Mouse (Mus musculus) 3134 (cell line): Measurements from ENCODE around the gene Cd101.
A peak's percentile ranks its signal among the peaks of the same experiment; 100 is the strongest.

ENCODE experiments used
- DNase-seq: peaks from one replicate; pipeline ENCODE4 v3.0.0-alpha.2; 2011; ENCODE audit warnings: low spot score; ENCODE audit not compliant: insufficient read length; ENCODE audit errors: extremely low read depth

Gene Cd101

DNA sequence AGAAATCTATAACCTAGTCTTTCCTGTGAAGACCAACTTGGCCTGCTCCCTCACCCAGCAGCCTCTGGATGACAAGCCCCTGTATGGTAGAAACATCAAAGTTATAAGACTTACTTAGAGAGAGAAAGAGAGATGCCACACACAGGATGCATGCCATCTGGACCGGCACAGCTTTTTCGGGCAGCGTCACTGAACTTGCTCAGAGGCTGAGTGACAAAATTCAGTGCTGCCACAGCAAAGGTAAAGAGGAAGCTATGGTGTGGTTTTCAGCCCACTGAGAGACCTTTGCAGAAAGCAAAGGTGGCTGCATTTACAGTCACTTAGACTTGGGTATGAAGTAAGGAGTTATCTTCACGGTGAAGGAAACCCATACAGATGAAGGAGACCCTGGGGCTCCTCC is at the start of gene Cd101:
Gene Cd101 (minus strand): TSS at position 218 of the 400 bp plus-strand sequence.
- DNase-seq, result no peak

DNA sequence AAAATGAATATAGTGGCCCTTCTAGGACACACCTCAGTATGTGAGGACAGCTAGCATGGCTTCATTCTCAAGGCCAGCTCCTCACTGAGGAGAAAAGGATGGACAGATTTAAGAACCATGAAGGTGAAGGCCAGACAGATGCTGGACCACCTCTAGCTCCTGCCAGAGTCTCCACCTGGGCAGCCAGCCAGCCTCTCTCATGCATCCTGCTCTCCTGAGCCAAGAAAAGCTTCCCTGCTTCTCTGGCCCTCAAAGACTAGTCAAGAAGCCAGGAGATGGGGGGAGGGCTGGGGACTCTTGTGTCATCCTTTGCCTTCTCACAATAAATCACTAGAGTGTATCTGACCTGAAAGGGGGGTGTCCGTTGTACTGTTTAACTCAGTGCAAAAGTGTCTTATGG is 49.0 kb upstream of the Cd101 start:
- no peak for DNase-seq

DNA sequence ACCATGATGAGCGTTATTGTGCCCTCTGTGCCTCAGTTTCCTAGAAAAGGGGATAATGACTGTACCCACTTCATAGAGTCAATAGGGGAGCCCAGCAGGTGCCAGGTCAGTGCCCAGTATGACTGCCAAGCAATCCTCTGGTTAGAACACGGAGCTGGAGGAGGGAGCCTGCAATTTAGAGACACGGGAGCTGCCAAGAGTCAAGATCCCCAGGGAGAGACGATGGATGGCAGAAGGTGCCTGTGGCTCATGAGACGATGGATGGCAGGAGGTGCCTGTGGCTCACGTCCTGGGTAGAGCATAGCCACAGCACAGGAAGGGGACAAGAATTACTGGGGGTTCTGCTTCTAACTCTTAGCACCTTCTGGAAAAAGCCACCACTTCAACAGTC is 48.3 kb upstream of the Cd101 start:
- DNase-seq, result no peak

DNA sequence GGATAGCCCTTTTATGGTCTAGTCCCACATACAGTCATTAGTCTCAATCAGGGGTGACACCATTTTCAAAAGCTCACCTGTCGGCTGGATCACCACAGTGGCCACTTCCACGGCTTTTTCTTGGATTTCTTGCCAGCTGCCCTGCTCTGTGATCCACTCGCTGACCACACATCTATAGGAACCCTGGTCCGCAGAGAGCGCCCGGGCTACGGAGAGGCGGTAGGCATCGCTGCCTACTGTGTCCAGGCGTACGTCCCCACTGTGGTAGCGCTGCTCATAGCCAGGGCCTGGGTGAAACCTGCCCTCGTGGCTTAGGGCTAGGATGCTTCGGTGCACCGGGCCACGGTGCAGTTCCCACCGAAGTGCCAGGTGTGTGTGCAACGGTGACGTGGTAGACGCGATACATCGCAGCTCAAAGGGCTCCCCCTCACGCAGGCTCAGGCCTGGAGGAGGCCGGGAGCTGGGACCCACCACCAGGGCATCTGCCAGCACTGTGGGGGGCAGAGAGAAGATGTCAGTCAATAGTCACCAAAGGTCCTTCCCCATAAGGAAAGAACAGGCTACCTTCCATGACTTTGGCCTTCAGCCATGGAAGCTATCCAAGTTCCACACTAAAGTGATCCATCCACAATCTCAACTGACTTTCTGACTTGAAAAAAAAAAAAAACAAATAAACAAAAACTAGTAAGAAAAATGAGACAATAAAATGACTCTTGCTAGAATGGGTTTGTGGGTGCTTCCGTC is 47.8 kb upstream of the Cd101 start:
- DNase-seq, result no peak

DNA sequence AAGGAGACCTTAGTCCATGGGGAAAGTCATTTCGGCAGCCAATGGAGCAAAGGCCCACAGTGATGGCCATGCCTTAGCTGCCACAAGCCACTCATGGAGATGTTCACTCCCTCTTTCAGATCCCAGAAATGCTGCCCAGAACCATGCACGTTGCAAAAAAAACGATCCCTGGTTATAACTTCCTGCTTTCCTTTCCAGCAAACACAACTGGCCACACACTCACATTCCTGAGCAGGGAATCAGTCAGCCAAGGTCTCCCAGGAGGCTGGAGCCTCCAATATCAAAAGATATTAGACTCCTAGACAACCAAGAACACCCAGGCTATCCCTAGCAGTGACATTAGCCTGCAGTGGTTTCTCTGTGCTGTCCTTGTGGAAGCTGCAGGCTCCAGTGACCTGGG is 46.5 kb upstream of the Cd101 start:
- no peak for DNase-seq

DNA sequence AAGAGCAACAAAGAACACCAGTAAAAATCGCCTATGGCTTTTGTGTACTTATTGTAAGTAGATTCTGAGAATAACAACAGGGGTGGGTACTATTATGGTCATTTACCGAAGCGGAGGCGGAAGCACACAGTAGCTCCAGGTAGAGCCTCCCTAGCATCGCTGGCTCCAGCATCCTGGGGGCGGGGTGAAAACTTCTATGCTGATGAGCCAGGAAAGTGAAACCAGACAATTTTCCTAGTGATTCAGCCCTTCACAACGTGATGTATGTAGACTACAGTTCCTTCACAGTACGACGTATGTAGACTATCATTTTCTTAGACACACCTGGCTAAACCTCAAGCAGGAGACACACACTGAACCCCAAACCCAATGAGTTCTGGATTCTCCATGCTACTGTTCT is 44.0 kb upstream of the Cd101 start:
- DNase-seq, result no peak

DNA sequence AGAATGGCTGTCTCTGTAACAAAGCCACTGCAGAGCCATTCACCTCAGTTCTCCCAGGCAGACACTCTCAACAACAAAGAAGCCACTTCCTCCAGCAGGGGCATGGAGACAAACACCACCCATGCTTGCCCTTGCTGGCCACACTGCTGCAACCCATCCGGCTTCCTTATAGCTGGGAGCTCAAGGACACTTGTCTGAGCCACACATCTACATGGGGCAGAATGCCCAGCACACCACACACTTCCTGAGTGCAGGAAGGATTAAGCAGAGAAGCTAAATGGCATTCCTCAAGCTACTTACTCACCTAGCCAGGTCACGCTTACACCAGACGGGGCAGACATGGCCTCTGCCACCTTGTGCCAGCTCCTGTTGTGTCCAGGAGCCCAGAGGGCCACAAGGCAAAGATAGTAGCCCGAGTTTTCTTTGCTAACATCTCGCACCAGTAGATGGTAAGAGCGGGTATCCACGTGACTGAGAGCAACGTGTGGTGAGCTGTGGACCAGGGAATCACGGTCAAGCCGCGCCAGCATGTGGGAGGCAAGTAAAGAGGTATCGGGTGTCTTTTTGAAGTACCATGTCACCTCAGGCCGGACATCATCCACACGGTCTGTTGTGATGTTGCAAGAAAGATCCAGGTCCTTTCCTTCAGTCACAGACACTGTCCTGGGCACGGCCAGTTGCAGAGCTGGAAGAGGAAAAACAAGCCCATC is 43.3 kb upstream of the Cd101 start:
- DNase-seq, result no peak

DNA sequence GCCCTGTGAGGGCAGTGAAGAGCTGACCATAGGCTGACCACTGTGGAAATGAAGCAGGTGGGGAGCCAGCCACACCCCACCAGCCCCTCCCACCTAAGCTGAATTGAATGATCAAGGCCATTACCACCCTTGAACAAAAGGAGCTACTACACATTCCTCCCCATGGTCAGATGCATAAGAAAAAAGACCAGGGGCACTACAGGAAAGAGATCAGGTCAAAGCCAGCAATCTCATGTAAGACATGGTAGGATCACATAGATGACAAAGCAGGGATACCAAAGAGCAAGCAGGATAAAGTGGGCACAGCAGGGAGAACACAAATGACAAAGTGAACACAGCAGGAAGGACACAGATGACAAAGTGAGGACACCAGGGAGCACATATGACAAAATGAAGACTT is 42.2 kb upstream of the Cd101 start:
- no peak for DNase-seq

DNA sequence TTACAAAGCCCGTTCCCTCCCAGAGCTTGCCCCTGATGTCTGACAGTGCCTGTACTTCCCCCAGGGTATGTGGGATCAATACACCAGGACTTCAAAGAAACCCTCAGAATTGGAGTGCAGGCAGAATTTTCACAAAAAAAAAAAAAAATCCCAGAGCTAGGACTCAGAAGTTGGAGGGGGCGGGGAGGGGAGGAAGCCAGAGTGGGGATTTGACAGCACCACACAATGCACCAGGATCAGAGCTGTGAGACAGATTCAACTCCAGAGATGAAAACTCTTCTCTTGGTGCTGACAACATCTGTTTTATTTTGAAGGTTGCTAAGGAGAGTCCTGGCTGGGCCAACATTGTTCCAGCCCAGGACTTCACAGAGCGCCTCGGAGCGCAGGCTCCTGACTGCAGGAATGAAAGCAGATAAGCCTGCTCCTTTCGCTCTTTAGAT is 41.5 kb upstream of the Cd101 start:
- DNase-seq, result no peak

DNA sequence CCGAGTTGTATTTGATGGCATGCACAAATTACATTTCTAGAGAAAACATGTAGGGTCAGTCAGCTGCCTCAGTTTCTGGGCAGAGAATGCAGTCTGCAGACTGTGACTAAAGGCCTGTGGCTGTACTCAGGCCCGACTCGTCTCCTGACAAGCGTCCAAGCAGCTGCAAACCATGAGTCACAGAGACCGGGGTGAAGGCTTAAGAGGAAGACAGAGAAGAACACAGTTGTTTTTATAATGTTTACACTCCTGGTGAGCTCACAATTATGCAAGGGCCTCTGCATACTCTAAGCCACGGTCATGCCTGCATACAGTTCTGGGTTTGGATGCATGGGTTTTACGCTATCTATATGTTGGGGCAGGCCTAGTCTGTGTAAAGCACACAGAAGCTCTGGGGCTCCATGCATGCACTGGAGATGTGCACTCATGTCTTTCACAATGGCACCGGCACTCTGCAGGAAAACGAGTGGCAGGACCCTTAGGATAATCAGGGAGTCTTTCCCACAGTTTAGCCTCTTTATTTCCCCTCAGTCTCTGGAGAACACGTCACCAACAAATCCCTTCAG is 41.0 kb upstream of the Cd101 start:
- DNase-seq, result peak; percentile 70

DNA sequence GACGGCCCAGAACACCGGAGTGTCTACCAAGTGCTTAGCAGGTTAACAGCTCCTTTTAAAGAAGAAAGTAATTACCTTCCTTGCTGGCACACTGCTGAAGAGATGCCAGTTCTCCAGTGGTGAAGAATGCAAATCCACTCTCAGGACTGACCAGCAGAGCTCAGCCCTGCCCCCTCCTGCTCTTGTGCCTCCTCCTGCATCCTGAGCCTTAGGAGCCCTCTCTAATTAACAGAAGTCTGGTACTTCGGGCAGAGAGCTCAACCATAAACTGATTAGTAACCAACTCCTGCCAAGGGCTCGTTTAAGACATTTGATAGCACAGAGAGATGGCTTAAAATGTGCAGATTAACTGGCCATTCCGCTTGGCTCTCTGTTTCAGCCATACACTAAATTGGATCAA is 39.3 kb upstream of the Cd101 start:
- DNase-seq, result no peak

DNA sequence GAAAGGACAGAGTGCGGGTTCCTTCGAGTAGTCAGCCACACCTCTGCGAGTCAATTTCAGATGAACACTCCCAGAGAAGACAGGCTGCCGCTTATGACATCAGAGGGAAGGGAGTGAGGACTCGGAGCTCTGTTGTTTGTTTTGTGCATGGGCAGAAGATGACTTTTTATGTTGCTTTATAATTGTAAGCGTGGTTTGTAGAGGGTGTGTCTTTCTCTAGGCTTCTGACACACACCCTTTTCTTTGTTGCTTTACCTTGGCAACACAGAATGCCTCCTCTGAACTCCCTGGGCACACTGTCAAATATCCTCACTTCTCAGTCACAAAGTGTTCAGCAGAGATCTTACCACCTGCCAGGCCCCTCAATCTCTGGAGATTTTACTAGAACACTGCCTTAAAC is 36.8 kb upstream of the Cd101 start:
- no peak for DNase-seq

DNA sequence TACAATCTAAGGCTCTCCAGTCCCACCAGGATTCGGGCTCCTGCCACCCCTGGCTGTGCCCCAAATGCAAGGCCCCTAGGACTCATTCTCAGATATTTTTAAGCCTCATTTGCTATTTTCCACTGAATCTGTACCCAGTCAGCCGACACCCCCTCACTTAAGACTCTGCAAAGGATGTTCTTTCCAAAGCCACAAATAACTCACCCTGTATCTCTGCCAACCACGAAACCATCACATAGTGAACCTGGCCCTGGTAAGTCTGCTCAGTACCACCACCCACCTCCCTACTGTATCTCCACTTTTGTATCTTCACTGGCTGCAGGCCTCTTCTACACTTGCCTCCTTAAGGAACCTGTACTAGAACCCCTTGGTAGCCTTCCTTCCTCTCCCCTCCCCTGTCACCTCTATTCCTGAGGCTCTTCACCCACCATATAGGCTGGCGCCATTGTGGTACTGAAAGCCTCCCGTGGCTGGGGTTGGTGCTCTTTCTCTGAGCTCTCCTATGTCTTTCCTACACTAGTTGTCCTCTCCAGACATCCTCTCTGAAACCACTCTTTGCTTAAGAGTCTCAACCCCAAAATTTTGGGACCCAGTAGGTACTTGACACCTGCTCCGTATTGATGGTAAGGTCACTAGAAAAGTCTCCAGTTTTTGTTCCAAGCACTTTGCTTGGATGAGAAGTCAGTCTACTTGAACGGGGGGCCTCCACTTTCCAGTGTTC is 32.7 kb upstream of the Cd101 start:
- DNase-seq, result no peak

DNA sequence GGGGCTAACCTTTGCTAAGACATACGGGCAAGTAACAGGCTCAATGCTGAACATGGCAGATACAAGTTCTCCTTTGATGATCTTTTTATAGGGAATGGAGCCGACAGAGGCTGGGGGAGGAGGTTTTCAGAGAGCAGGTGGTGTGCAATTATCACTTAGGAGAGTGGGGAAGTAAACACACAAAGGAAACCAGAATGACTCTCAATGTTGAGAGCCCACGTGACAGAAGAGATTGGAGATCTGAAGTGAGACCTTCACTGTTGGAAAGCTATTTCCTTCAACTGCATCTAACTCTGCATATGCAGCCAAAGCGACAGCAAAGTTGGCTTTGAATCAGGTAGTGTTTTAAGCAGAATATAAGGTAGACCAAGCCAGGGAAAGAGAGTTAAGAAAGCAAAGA is 29.9 kb upstream of the Cd101 start:
- no peak for DNase-seq

DNA sequence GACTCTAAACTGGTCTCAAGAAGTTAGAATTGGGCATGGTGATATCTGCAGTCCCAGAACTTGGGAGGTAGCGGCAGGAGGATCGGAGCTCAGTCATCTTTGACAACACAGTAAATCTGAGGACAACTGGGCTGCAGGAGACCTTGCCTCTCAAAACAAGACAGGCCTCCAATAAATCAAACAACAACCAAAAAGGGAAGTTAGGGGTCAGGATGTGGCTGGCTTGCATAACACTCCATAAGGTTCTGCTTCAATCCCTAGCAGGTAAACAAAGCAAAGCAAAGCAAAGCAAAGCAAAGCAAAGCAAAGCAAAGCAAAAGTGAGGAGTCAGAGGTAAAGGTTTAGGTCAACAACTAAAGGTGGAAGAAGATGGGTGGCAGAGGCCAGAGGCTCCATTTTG is 28.8 kb upstream of the Cd101 start:
- DNase-seq, result no peak

DNA sequence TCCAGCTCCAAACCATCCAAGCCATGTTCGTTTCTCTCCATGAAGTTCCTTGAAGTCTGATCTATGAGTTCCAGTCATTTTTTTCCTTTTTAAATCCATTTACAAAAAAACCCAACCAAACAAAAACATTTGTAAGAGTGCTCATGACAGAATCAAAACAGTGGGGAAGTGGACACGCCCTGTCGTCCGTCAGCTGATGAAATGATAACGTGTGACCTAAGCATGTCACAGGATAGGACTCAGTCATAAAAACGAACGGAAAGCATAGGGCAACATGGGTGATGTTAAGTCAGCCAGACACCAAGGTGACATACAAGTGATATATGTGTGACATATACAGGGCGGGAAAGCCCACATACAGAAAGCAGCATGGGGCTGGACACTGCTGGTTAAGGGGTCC is 25.9 kb upstream of the Cd101 start:
- no peak for DNase-seq

DNA sequence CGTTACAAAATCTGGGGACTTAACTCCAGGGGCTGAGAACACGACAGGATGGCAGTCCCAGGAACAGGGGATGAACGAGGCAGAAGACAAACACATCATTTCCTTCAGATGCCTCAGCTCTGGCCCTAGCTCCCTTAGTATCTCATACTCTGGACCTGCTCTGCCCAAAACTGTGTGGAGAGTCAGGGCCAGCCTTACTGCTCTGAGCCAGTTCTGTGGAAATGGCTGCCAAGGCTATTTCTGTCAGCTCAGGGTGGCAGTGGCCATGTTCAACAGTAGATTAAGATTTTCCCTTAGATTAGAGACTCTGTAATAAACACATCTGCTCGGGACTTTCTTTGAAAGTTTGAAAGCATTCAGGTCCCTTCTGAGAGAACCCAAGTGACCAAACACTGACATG is 22.2 kb upstream of the Cd101 start:
- no peak for DNase-seq

DNA sequence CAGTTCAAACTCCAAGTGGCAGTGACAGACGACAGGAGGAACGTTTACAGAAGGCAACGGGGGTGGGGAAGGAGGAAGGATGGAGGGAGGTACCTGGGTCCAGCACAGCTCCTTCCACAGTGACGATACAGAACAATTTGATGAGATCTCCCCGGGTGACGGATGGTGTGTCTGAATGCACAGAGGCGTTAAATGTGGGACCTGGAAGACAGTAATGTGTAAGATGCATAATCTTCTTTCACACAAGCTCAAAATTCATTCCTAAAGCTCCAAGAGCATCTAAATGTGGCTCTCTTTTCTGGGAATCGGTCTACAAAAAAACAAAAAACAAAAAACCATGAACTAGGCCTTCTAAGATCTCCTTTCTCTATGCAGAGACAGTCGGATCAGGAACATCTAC is 20.6 kb upstream of the Cd101 start:
- no peak for DNase-seq

DNA sequence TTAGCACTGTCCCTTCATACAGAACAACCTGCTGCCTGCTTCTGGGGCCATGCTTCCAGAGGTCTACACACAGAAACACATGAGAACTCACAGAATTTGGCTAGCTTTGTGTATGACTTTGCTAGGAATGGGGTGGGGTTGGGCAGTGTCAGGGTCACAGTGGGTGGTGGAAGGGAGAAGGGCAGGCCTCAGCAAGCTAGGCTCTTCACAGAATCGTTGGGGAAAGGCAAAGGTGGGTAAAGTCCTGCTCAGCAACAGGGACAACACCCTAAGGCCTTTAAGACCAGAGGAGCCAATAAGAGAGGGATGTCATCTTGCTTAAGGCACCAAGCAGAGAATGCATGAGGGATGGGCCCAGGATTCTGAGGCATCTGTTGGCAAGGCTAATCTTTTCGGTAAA is 19.4 kb upstream of the Cd101 start:
- DNase-seq, result no peak

DNA sequence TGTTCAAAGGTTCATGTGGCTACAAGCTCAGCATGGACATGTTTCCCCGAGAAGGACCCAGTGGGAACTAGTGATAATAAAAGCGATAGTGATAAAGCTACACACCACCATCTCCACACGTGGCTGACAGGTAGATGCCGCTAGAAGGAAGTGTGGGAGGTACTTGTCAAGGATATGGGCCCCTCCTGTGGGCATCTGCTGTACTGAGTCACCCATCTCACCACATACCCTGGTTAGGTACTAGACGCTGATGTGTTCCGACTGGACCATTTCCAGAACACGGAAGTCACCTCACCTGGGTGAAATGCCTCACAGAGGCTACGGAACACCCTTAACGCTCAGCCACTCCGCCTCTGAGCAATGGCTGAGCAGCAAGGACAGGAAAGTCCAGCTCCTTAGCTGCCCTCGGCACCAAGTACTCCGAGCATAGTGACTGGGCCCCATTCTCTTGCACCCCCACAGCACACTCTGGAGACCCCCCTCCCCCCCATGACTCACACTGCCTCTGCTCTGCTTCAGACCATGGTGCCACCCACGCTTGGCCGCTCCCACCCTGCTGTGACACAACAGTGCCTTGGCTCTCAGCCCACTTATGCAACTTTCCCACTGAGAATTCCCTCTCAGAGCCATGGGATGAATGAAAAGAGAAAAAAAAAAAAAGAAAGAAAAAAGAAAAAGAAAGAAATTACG is 18.4 kb upstream of the Cd101 start:
- DNase-seq, result peak; percentile 59

DNA sequence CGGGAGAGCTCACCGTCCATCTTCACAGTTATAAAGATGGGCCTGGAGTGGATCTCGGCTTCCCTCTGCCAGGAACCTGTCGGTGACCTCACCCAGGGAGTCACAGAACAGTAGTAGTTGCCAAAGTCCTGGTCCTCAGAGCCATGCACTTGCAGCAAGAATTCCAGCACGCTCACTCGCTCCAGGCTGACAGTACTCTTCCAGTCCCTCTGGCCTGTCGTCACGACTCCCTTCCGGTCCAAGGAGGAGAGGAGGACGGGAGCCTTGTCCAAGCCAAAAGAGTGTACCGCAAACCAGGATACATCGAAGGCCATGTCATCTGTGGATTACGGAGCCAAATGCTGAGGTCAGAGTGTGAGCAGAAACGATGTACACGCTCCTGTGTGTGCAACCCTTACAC is 16.1 kb upstream of the Cd101 start:
- no peak for DNase-seq
